Mouse (Mus musculus) A20 (cell line): ENCODE data around the gene Dnah8.
"Not testable (repeated sequence)": the region's sequence is repeated elsewhere in the genome, so short reads cannot be mapped to it uniquely, and the experiment has no call there.

Experiments used
- DNase-seq: peaks from one replicate; pipeline ENCODE4 v3.0.0-alpha.2; 2011; ENCODE audit warnings: low read depth, low spot score

The Dnah8 gene

GRCm38 (mm10) chr17:30609305-30609979 lies 14.7 kb upstream of the Dnah8 start:
- DNase-seq, result no peak

GRCm38 (mm10) chr17:30609980-30610307 lies 14.2 kb upstream of the Dnah8 start:
- DNase-seq, result no peak

DNA sequence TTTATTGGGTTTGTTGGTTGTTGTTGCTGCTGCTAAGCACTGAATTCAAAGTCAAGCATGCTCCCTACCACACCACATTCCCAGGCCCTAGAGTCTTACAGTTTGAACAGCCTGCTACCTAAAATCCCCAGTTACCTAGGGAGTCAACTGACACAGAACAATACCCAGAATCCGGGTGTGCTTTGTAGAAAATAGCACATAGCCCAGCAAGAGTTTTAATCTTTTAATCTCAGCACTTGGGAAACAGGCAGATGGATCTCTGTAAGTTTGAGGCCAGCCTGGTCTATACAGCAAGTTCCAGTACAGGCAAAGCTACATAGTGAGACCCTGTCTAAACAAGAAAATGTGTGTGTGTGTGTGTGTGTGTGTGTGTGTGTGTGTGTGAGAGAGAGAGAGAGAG lies 13.4 kb upstream of the Dnah8 start:
- DNase-seq, result no peak

DNA sequence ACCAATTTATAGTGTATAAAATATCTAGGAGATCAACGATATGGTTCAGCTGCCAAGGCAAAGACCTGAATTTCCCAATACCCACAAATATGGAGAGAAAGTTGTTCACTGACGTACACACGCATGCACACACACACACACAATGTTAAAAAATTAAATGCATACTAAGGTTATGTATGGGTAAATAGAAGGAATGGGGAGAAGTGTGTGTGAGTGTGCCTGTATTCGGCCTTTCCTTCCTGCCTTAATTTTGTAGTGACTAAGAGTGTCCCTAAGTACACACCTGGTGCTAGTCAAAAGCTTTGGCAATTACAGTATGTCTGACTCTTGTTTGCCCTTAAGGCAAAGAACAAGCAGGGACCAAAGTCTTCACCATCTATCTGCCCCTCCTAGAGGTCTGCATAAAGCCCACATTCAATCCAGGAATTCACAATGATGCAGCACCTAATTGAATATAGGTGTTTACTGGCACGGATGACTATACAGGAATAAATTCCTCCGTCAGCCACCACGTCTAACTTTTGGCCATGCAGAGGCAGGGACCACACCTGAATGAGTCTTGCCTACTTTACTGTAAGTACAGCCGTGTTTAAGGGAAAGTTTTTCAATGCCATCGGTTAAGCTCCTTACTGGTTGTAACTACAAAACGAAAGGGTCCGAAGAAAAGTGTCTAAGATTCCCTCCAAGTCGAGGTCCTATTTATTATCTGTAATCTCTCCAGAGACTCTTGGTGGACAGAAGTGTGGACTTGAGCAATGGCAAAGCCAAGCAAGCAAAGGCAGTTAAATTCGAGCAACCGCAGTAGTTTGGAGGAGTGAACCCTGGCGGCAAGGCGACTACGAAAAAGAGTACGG lies 12.7 kb upstream of the Dnah8 start:
- no peak for DNase-seq

DNA sequence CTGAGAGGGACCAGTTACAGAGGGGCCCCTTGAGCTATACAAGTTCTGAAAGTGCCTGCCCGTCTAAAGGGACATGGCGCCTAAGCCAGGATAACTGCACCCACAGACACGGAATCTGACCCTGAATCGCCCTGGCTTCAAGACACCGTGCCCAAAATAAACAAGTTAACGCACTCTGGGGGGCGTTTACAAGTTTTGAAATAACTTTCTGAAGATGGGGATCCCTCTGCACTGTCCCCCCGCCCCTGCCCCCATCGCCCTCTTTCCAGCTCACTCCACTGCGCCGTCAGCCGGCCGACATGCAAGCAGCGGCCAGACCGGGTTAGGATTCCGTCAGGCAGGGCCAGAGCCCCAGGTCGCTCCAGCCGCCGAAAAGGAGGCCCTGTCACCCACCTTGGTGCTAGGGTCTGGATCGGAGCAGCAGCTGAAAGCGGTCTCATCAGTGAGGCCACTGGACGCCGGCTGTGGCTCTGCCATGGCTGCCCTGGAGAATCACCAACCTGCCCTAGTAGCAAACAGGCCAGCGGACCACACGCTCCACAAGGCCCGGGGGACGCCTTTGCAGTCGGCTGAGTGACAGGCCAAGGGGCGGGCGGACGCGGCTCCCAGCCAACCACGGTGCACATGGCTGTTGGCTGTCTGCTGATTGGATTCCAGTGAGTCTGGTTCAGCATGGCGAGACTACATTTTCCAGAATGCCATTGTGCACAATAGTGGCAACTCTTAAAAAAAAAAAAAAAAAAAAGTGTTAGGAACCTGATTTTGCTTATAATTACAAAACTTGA lies 11.9 kb upstream of the Dnah8 start:
- peak; percentile 100 for DNase-seq

DNA sequence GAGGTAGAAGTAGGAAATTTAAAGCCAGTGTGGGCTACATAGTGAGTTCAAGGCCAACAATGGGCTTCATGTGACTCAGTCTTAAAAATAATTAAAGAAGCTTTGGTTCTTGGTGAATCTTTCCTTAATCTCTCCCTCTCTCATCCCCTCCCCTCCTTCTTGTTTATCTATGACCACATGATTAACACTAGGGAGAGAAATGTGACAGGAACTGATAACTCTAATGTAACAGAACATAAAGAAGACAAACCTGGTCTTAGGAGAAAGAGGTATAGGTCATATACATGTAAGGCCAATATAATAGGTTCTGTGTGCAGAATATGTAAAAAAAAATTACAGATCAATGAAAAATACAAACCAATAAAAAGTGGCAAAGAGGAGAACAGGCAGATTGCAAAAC lies 10.8 kb upstream of the Dnah8 start:
- DNase-seq, result no peak

DNA sequence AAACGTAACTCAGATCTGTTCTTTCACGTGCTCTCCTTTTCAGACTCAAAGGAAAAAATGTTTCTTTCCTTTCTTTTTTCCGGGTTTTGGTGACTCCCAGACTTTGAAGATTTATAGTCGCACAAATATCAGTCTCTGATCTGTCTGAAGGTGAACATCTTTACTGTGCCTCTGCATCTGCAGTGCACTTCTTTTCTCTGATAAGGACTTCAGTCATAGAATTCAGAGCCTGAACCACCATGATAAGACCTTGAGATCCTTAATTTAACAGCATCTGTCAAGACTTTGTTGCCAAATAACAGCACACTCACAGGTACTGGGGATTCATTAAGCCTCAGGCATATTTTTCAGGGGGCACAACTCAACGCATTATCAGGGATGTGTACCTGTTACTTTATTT lies 8.0 kb upstream of the Dnah8 start:
- no peak for DNase-seq

GRCm38 (mm10) chr17:30618136-30618891 lies 5.8 kb upstream of the Dnah8 start:
- DNase-seq, result no peak

- no peak for DNase-seq
These were observed 5.0 kb upstream of the Dnah8 start for GRCm38 (mm10) chr17:30619153-30619552.

DNA sequence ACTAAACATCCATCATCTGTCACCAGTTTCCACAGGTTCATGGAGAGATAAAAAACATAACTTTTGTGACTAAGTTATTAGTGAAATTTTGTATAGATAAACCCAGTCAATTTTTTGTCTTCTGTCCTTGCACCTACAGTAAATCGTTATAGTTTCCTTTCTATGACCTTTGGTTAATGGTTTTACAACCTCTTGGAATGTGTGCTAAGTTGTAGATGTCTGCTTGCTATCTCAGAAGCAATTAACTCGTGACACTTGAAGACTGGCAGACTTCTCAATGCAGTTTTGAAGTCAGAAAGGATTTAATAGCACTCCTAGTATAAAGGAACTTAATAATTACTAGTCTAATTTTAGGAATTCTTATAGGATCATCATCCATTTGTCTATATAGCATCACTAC lies 3.6 kb upstream of the Dnah8 start:
- no peak for DNase-seq

- DNase-seq, result no peak
These were observed 2.7 kb upstream of the Dnah8 start for GRCm38 (mm10) chr17:30621450-30621849.

DNA sequence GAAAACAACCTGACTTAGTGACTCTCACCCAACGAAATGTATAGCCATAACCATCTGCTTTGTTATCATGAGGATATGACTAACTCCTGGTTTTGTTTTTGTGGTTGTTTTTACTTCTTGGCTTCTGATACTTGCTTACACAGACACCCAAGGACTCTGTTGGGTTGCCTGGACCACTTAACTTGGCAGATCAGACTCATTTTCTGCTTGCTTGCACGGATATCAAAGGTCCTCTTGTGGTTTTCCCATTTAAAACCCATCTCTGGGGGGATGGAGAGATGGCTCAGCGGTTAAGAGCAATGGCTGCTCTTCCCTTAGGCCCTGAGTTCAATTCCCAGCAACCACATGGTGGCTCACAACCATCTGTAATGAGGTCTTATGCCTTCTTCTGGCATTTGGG lies 954 bp upstream of the Dnah8 start:
- no peak for DNase-seq

DNA sequence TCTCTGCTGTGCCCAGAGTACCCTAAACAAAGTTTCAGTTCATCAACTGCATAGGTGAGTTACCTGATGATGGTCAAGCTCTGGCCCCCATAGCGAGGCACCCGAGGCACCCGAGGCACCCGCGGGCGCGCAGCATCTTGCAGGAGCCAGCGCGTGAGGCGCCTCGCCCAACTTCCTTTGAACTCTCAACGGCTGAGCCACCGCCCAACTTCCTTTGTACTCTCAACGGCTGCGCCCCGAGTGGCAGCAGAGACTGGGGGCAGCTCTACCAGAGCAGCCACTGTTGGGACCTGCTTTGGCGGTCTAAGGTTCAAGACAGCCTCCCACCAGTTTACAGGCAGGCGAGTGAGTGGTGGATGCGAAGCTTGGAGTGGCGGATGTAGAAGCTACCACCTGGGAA lies 2.6 kb downstream of the Dnah8 start, which contains the start of gene Glo1:
Gene Glo1 (minus strand): TSS at position 153 of the 400 bp plus-strand sequence.
- DNase-seq, result not testable (repeated sequence)

DNA sequence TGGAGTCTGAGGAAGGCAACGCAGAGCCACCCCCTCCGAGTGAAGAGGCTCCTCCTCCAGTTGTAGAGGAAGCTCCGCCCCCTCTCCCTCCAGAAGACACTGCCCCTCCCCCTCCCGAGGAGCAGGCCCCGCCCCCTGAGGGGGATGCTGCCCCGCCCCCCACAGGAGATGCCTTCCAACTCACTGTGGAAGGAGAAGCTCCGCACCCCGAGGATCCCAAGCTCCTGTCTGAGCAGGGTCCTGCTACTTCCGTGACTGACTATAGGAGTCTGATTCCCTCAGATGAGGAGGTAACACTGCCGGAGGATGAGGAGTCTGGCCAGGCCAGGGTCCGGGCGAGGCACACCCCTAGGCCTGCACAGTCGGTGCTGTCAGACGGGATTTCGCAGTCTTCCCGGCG lies 11.2 kb downstream of the Dnah8 start:
- DNase-seq, result no peak

DNA sequence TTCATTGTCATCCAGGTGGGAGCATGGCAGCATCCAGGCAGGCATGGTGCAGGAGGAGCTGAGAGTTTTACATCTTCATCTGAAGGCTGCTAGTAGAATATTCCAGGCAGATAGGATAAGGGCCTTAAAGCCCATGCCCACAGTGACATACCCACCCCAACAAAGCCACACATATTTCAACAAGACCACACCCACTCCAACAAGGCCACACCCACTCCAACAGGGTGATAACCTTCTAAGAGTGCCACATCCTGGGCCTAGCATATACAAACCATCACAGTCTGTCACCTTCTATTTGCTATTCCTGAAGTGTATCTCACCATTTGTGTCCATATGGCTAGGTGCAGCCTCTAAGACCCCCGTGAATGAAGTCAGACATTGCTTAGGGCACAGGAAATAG lies 13.6 kb downstream of the Dnah8 start:
- DNase-seq, result no peak

- DNase-seq, result no peak
These were observed 14.8 kb downstream of the Dnah8 start for GRCm38 (mm10) chr17:30638996-30639395.

- DNase-seq, result no peak
These were observed 16.7 kb downstream of the Dnah8 start for GRCm38 (mm10) chr17:30640896-30641295.

GRCm38 (mm10) chr17:30648770-30649169 lies 24.6 kb downstream of the Dnah8 start:
- DNase-seq, result no peak

- peak; percentile 46 for DNase-seq
These were observed 28.9 kb downstream of the Dnah8 start for GRCm38 (mm10) chr17:30653010-30653409.

DNA sequence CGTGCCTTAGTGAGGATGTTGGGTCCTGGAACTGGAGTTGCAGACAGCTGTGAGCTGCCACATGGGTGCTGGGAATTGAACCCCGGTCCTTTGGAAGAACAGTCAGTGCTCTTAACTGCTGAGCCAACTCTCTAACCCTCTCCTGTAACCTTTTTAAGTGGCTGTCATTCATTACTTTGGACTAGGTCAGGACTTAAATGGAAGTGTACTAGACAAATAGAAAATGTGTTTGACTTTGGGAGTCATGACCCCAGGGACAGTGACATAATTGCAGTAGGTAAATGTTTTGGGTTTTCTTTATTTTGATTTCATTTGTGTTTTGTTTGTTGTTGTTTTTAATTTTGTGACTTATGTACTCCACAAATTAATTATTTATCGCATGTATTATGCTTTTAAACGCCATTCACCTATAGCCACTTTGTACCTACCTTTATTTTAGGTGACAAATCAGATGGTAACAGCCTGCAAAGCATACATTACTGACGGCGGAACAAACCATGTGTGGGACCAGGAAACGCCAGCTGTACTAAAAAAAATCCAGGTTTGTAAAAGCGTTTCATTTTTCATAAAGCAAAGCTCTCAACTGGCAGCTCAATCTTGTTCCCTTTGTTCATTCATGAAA lies 33.5 kb downstream of the Dnah8 start:
- DNase-seq, result no peak

DNA sequence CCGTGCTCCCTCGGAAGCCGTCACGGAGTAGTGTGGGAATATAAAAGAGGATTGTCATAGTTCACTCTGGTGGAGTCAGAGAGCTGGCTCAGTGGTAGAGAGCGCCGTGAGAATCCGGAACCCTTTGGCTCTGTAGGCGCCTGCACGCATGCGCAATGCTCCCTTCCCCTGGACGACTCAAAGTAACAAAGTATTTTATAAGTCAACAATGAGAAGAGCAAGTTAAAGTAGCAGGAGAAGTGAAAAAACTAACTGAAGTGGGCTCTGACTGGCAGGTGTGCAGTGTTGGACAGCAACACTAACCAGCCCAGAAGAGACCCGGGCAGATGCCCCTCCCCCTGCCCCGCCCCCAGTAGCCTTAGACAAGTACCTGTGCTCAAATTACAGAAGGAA lies 34.0 kb downstream of the Dnah8 start:
- DNase-seq, result peak; percentile 80
